ENCODE assay signal across 8 mouse cellular contexts in genomic region chr14:55814885-55815284, GRCm38 (mm10). TPM values are rescaled to one million over a fixed set of nuclear protein-coding genes. Genes with fewer than 3 reads are reported as not detected.
DNase-seq lines count a peak whose midpoint lies in the region; ATAC-seq and TF ChIP-seq lines count a peak whose summit lies in the region.

No protein-coding gene starts in this region.

- peak; percentile 57 for DNase-seq in layer of hippocampus, adult 9-11 months
- no peak for DNase-seq in layer of hippocampus, adult 9-10 months (ENCODE audit: low spot score)
- peak; percentile 81 to 82 for DNase-seq in cerebellum, postnatal 36 days
- peak; percentile 66 to 71 for DNase-seq in heart, adult 18-20 months
- DNase-seq in kidney, adult 11 months, result peak; percentile 88
- peak; percentile 30 for DNase-seq in liver, adult 2 months (ENCODE audit: extremely low read depth, low read depth, low spot score)
- peak; percentile 91 for DNase-seq in midbrain, postnatal 0 days (ENCODE audit: low spot score)

- H3K4me3 ChIP-seq in liver, adult 2 months (ENCODE audit: insufficient read depth, low read depth, low read length), result peak overlapping the region; percentile 26; the same call in 1 of the 2 replicates
- peak overlapping the region; percentile 41 for H3K4me3 ChIP-seq in midbrain, postnatal 0 days (ENCODE audit: low read depth, low read length)
- H3K4me3 ChIP-seq in testis, adult 2 months (ENCODE audit: control insufficient read depth, low read depth, low read length), result peak overlapping the region; percentile 59

- no peaks in the 10 kb centered on the region for H3K36me3 ChIP-seq in liver, adult 2 months (ENCODE audit: control insufficient read depth, insufficient read depth, low read length)
- no peaks in the 10 kb centered on the region for H3K36me3 ChIP-seq in midbrain, postnatal 0 days (ENCODE audit: insufficient read depth, low read length)
- H3K36me3 ChIP-seq in testis, adult 2 months (ENCODE audit: control insufficient read depth, insufficient read depth, low read length), result no peaks in the 10 kb centered on the region

- no peak for TF ChIP-seq POLR2A in liver, adult 2 months (IDR thresholded peaks at IDR 0.05; ENCODE audit: extremely low read depth, insufficient read depth, low read length)
- TF ChIP-seq POLR2A in testis, adult 2 months (IDR thresholded peaks at IDR 0.05; ENCODE audit: control insufficient read depth, low read depth, low read length), result no peak

- no peak overlapping the region for H3K9ac ChIP-seq in liver, adult 2 months (ENCODE audit: low read depth, low read length)
- peak overlapping the region; percentile 9; the same call in 1 of the 2 replicates for H3K9ac ChIP-seq in midbrain, postnatal 0 days (replicated peaks; ENCODE audit: low read length, poor library complexity, severe bottlenecking)

- no peaks in the 10 kb centered on the region for H3K79me2 ChIP-seq in liver, adult 2 months (ENCODE audit: control insufficient read depth, insufficient read depth, low read length)

- H3K4me2 ChIP-seq in midbrain, postnatal 0 days (ENCODE audit: low read depth, low read length, poor library complexity, severe bottlenecking), result peak overlapping the region; percentile 49

- H3K9me3 ChIP-seq in midbrain, postnatal 0 days (ENCODE audit: low read length), result no peaks in the 10 kb centered on the region

- no peak overlapping the region for H3K27ac ChIP-seq in liver, adult 2 months (replicated peaks; ENCODE audit: insufficient read depth, low read depth, low read length)
- H3K27ac ChIP-seq in midbrain, postnatal 0 days (ENCODE audit: low read depth, low read length), result peak overlapping the region; percentile 51; the same call in 1 of the 2 replicates
- no peak overlapping the region for H3K27ac ChIP-seq in testis, adult 2 months (ENCODE audit: control insufficient read depth, insufficient read depth, low read depth, low read length)

- no peaks in the 10 kb centered on the region for H3K4me1 ChIP-seq in liver, adult 2 months (ENCODE audit: control insufficient read depth, insufficient read depth, low read length)
- no peaks in the 10 kb centered on the region for H3K4me1 ChIP-seq in midbrain, postnatal 0 days (ENCODE audit: insufficient read depth, low read length)
- peaks cover 5% of the 10 kb centered on the region for H3K4me1 ChIP-seq in testis, adult 2 months (ENCODE audit: control insufficient read depth, insufficient read depth, low read length)

- ATAC-seq in midbrain, postnatal 0 days (ENCODE audit: low FRiP score), result peak; percentile 88

- H3K27me3 ChIP-seq in liver, adult 2 months (ENCODE audit: control insufficient read depth, insufficient read depth, low read length), result no peaks in the 10 kb centered on the region
- no peaks in the 10 kb centered on the region for H3K27me3 ChIP-seq in midbrain, postnatal 0 days (ENCODE audit: insufficient read depth, low read length)
- H3K27me3 ChIP-seq in testis, adult 2 months (ENCODE audit: control insufficient read depth, insufficient read depth, low read length), result no peaks in the 10 kb centered on the region

- TF ChIP-seq CTCF in liver, adult 2 months (IDR thresholded peaks at IDR 0.05; ENCODE audit: low read depth, low read length), result no peak
- TF ChIP-seq CTCF in midbrain, postnatal 0 days (IDR thresholded peaks at IDR 0.05), result no peak
- TF ChIP-seq CTCF in testis, adult 2 months (IDR thresholded peaks at IDR 0.05; ENCODE audit: control insufficient read depth, insufficient read depth, insufficient replicate concordance, low read depth, low read length), result no peak

- WGBS in liver, adult 2 months, result 30% methylated on average over 16 of the region's 16 CpGs
- WGBS in midbrain, postnatal 0 days, result 32% methylated on average over 16 of the region's 16 CpGs

RNA-seq across cellular contexts. Expression of gene Nfatc4, which starts 8.1 kb away (rescaled TPM):
- 1 to 10 TPM; 2.5 to 4.0 TPM for total RNA-seq in heart, adult 18-20 months (2021)
- 0.18 and 0.60 TPM in 2 replicates for total RNA-seq in liver, adult 2 months (2014; rRNA removed)
- polyA plus RNA-seq in liver, adult 2 months (2012; rRNA removed), result 0.30 and 0.43 TPM in 2 replicates
- 9.6 and 12.9 TPM in 2 replicates for total RNA-seq in midbrain, postnatal 0 days (2014; rRNA removed)
- 4.2 and 5.2 TPM in 2 replicates for polyA plus RNA-seq in midbrain, postnatal 0 days (2015; fragmentation: Nextera tagmentation; extraction: Ambion mirVana)
- 0.58 and 0.83 TPM in 2 replicates for polyA plus RNA-seq in testis, adult 2 months (2012; rRNA removed)

RNA-seq across cellular contexts. Expression of gene Ripk3, which starts 26.2 kb away (rescaled TPM):
- 1 to 10 TPM; 1.6 to 2.9 TPM for total RNA-seq in heart, adult 18-20 months (2021)
- 0.94 and 1.8 TPM in 2 replicates for total RNA-seq in liver, adult 2 months (2014; rRNA removed)
- polyA plus RNA-seq in liver, adult 2 months (2012; rRNA removed), result 1.4 and 4.0 TPM in 2 replicates
- 0.27 TPM in 1 of 2 replicates, not detected in the other for total RNA-seq in midbrain, postnatal 0 days (2014; rRNA removed)
- polyA plus RNA-seq in midbrain, postnatal 0 days (2015; fragmentation: Nextera tagmentation; extraction: Ambion mirVana), result 1.3 and 3.0 TPM in 2 replicates
- polyA plus RNA-seq in testis, adult 2 months (2012; rRNA removed), result 4.1 and 4.8 TPM in 2 replicates

RNA-seq across cellular contexts. Expression of gene Adcy4, which starts 31.0 kb away (rescaled TPM):
- total RNA-seq in heart, adult 18-20 months (2021), result 10 to 100 TPM; 15.7 to 17.3 TPM
- total RNA-seq in liver, adult 2 months (2014; rRNA removed), result 2.4 and 3.6 TPM in 2 replicates
- 3.3 and 4.5 TPM in 2 replicates for polyA plus RNA-seq in liver, adult 2 months (2012; rRNA removed)
- total RNA-seq in midbrain, postnatal 0 days (2014; rRNA removed), result 3.6 and 4.0 TPM in 2 replicates
- polyA plus RNA-seq in midbrain, postnatal 0 days (2015; fragmentation: Nextera tagmentation; extraction: Ambion mirVana), result 1.7 TPM in 2 replicates
- polyA plus RNA-seq in testis, adult 2 months (2012; rRNA removed), result 0.38 and 0.82 TPM in 2 replicates

RNA-seq across cellular contexts. Expression of gene Nynrin, which starts 38.9 kb away (rescaled TPM):
- 1 to 10 TPM; 7.2 to 7.4 TPM for total RNA-seq in heart, adult 18-20 months (2021)
- total RNA-seq in liver, adult 2 months (2014; rRNA removed), result 0.65 and 0.81 TPM in 2 replicates
- polyA plus RNA-seq in liver, adult 2 months (2012; rRNA removed), result 0.66 and 0.71 TPM in 2 replicates
- total RNA-seq in midbrain, postnatal 0 days (2014; rRNA removed), result 36.4 and 42.0 TPM in 2 replicates
- polyA plus RNA-seq in midbrain, postnatal 0 days (2015; fragmentation: Nextera tagmentation; extraction: Ambion mirVana), result 6.8 and 7.2 TPM in 2 replicates
- 0.41 and 0.51 TPM in 2 replicates for polyA plus RNA-seq in testis, adult 2 months (2012; rRNA removed)

RNA-seq across cellular contexts. Expression of gene Ltb4r1, which starts 49.1 kb away (rescaled TPM):
- total RNA-seq in heart, adult 18-20 months (2021), result under 1 TPM; 0.25 to 0.41 TPM
- 0.28 and 0.34 TPM in 2 replicates for total RNA-seq in liver, adult 2 months (2014; rRNA removed)
- polyA plus RNA-seq in liver, adult 2 months (2012; rRNA removed), result 0.80 and 1.4 TPM in 2 replicates
- 0.88 and 1.8 TPM in 2 replicates for total RNA-seq in midbrain, postnatal 0 days (2014; rRNA removed)
- polyA plus RNA-seq in midbrain, postnatal 0 days (2015; fragmentation: Nextera tagmentation; extraction: Ambion mirVana), result 0.94 and 1.1 TPM in 2 replicates
- 0.11 and 0.20 TPM in 2 replicates for polyA plus RNA-seq in testis, adult 2 months (2012; rRNA removed)
